Mouse (Mus musculus): Measurements from ENCODE around the gene Kcp.

Kcp gene

GRCm38 (mm10) chr6:29507447-29508309, at the start of gene Kcp:
Gene Kcp, minus strand, starts transcription at chr6:29507952.
- no peak for DNase-seq

- no peak for DNase-seq
Measured at GRCm38 (mm10) chr6:29557112-29557511, 49.4 kb upstream of the Kcp start.

GRCm38 (mm10) chr6:29552526-29552925, 44.8 kb upstream of the Kcp start:
- DNase-seq = no peak

GRCm38 (mm10) chr6:29548086-29548485, 40.3 kb upstream of the Kcp start:
- no peak for DNase-seq

GRCm38 (mm10) chr6:29547582-29547981, 39.8 kb upstream of the Kcp start:
- no peak for DNase-seq

- no peak for DNase-seq
Measured at GRCm38 (mm10) chr6:29545611-29546010, 37.9 kb upstream of the Kcp start.

GRCm38 (mm10) chr6:29540956-29541355, 33.2 kb upstream of the Kcp start:
- DNase-seq = no peak

- DNase-seq = no peak
Measured at GRCm38 (mm10) chr6:29540223-29540622, 32.5 kb upstream of the Kcp start.

- DNase-seq = no peak
Measured at GRCm38 (mm10) chr6:29539502-29539901, 31.8 kb upstream of the Kcp start.

- no peak for DNase-seq
Measured at GRCm38 (mm10) chr6:29537221-29537620, 29.5 kb upstream of the Kcp start.

GRCm38 (mm10) chr6:29536651-29537193, 29.0 kb upstream of the Kcp start:
- no peak for DNase-seq

GRCm38 (mm10) chr6:29535316-29535715, 27.6 kb upstream of the Kcp start:
- DNase-seq = no peak

- DNase-seq = no peak
Measured at GRCm38 (mm10) chr6:29530050-29530449, 22.3 kb upstream of the Kcp start.

GRCm38 (mm10) chr6:29529444-29529820, 21.7 kb upstream of the Kcp start:
- no peak for DNase-seq

GRCm38 (mm10) chr6:29528561-29529443, 21.1 kb upstream of the Kcp start:
- DNase-seq = no peak

- DNase-seq = no peak
Measured at GRCm38 (mm10) chr6:29528165-29528505, 20.4 kb upstream of the Kcp start.

- DNase-seq = no peak
Measured at GRCm38 (mm10) chr6:29527361-29528164, 19.8 kb upstream of the Kcp start.

- no peak for DNase-seq
Measured at GRCm38 (mm10) chr6:29526281-29527251, 18.8 kb upstream of the Kcp start, which contains the start of gene Irf5. Gene Irf5, plus strand, starts transcription at chr6:29526625.

- DNase-seq = no peak
Measured at GRCm38 (mm10) chr6:29525256-29525655, 17.5 kb upstream of the Kcp start.

- DNase-seq = no peak
Measured at GRCm38 (mm10) chr6:29524034-29524489, 16.3 kb upstream of the Kcp start.

- DNase-seq = no peak
Measured at GRCm38 (mm10) chr6:29523301-29524033, 15.7 kb upstream of the Kcp start.

All from right cerebral cortex, adult 18-20 months (tissue).